16 mouse cellular contexts compared by ENCODE assay signal in genomic region chr9:103078194-103078691, GRCm38 (mm10). TPM values are rescaled to one million over a fixed set of nuclear protein-coding genes. Genes with fewer than 3 reads are reported as not detected.
DNase-seq lines count a peak whose midpoint lies in the region; ATAC-seq and TF ChIP-seq lines count a peak whose summit lies in the region.
"Had no signal": no experiment of that assay in that cellular context is flagged by ENCODE, and none has a peak within 500 bp of the region (broad histone marks: within the 10 kb centered on the region; RNA-seq: fewer than 3 reads in every experiment).

No protein-coding gene starts in this region.

- no peak for ATAC-seq in heart, postnatal 0 days (ENCODE audit: insufficient read depth, low read depth)
- no peak for ATAC-seq in liver, embryonic 11.5 days (replicated peaks; ENCODE audit: low FRiP score)
- ATAC-seq in hindbrain, embryonic 14.5 days (ENCODE audit: low FRiP score) = no peak

- H3K4me3 ChIP-seq in heart, postnatal 0 days (ENCODE audit: low read depth, low read length) = no peak overlapping the region
- H3K4me3 ChIP-seq in liver, embryonic 11.5 days (ENCODE audit: low read depth, low read length) = no peak overlapping the region
- H3K4me3 ChIP-seq in hindbrain, embryonic 14.5 days (replicated peaks; ENCODE audit: low read length) = no peak overlapping the region
- no peak overlapping the region for H3K4me3 ChIP-seq in limb, embryonic 10.5 days
- H3K4me3 ChIP-seq: forebrain, embryonic 10.5 days; gastrocnemius, adult 2 months; heart, embryonic 10.5 days; left cerebral cortex, adult 2 months; limb, embryonic 15.5 days; midbrain, embryonic 10.5 days had no signal

- no peak overlapping the region for H3K27ac ChIP-seq in heart, postnatal 0 days (ENCODE audit: low read depth)
- H3K27ac ChIP-seq in liver, embryonic 11.5 days (ENCODE audit: low read depth, low read length) = no peak overlapping the region
- H3K27ac ChIP-seq in hindbrain, embryonic 14.5 days = no peak overlapping the region
- no peak overlapping the region for H3K27ac ChIP-seq in limb, embryonic 10.5 days
- H3K27ac ChIP-seq: forebrain, embryonic 10.5 days; gastrocnemius, adult 2 months; heart, embryonic 10.5 days; left cerebral cortex, adult 2 months; limb, embryonic 15.5 days; midbrain, embryonic 10.5 days had no signal

- H3K36me3 ChIP-seq in heart, postnatal 0 days (replicated peaks; ENCODE audit: control insufficient read depth, insufficient read depth, low read length) = no peaks in the 10 kb centered on the region
- no peaks in the 10 kb centered on the region for H3K36me3 ChIP-seq in liver, embryonic 11.5 days (ENCODE audit: control insufficient read depth, insufficient read depth, low read length)
- no peaks in the 10 kb centered on the region for H3K36me3 ChIP-seq in hindbrain, embryonic 14.5 days (replicated peaks; ENCODE audit: control insufficient read depth, insufficient read depth)
- no peaks in the 10 kb centered on the region for H3K36me3 ChIP-seq in limb, embryonic 10.5 days
- H3K36me3 ChIP-seq: forebrain, embryonic 10.5 days; heart, embryonic 10.5 days; limb, embryonic 15.5 days; midbrain, embryonic 10.5 days had no signal

- H3K9me3 ChIP-seq in heart, postnatal 0 days (replicated peaks; ENCODE audit: control insufficient read depth, low read length) = no peaks in the 10 kb centered on the region
- H3K9me3 ChIP-seq in liver, embryonic 11.5 days (ENCODE audit: control insufficient read depth, low read length) = no peaks in the 10 kb centered on the region
- no peaks in the 10 kb centered on the region for H3K9me3 ChIP-seq in hindbrain, embryonic 14.5 days (ENCODE audit: control insufficient read depth, low read length)
- no peaks in the 10 kb centered on the region for H3K9me3 ChIP-seq in limb, embryonic 10.5 days (replicated peaks)
- H3K9me3 ChIP-seq: forebrain, embryonic 10.5 days; heart, embryonic 10.5 days; limb, embryonic 15.5 days; midbrain, embryonic 10.5 days had no signal

- peak; percentile 28 for DNase-seq in heart, postnatal 0 days (ENCODE audit: low spot score)
- DNase-seq in heart, postnatal 10 days = no peak
- DNase-seq in MN1 (ENCODE audit: low spot score) = peak; percentile 30
- DNase-seq in kidney, postnatal 10 days = peak; percentile 73
- peak; percentile 33 to 65 for DNase-seq in lung, postnatal 4 days
- DNase-seq in liver, embryonic 11.5 days (ENCODE audit: low spot score) = no peak
- DNase-seq in hindbrain, embryonic 14.5 days (ENCODE audit: low spot score) = no peak
- no peak for DNase-seq in limb, embryonic 10.5 days (ENCODE audit: low spot score)
- DNase-seq: cerebellum, adult 9-10 months; gastrocnemius, adult 2 months; thymus, postnatal 36 days had no signal

- no peak for TF ChIP-seq CTCF in heart, postnatal 0 days (IDR thresholded peaks at IDR 0.05; ENCODE audit: low read depth)

- H3K9ac ChIP-seq in heart, postnatal 0 days (replicated peaks; ENCODE audit: low read depth, low read length) = no peak overlapping the region
- no peak overlapping the region for H3K9ac ChIP-seq in liver, embryonic 11.5 days (ENCODE audit: low read depth, low read length)
- H3K9ac ChIP-seq in hindbrain, embryonic 14.5 days = no peak overlapping the region
- H3K9ac ChIP-seq: limb, embryonic 15.5 days had no signal

- TF ChIP-seq EP300 in heart, postnatal 0 days (IDR thresholded peaks at IDR 0.05; ENCODE audit: low read depth) = no peak

- intact Hi-C loops in heart, postnatal 10 days (cut with DNase I) = no loop called here

- H3K27me3 ChIP-seq in heart, postnatal 0 days (ENCODE audit: control insufficient read depth, insufficient read depth, low read length) = no peaks in the 10 kb centered on the region
- H3K27me3 ChIP-seq in liver, embryonic 11.5 days (replicated peaks; ENCODE audit: control insufficient read depth, insufficient read depth, low read length) = 0 out of 2 replicates have a peak, but pooled peaks cover 2% of the 10 kb centered on the region
- H3K27me3 ChIP-seq in hindbrain, embryonic 14.5 days (ENCODE audit: control insufficient read depth, insufficient read depth, low read length) = no peaks in the 10 kb centered on the region
- no peaks in the 10 kb centered on the region for H3K27me3 ChIP-seq in limb, embryonic 10.5 days (ENCODE audit: low read depth, poor library complexity, severe bottlenecking)
- H3K27me3 ChIP-seq: limb, embryonic 15.5 days had no signal

- no peaks in the 10 kb centered on the region for H3K4me1 ChIP-seq in heart, postnatal 0 days (ENCODE audit: control insufficient read depth, insufficient read depth)
- H3K4me1 ChIP-seq in liver, embryonic 11.5 days (replicated peaks; ENCODE audit: control insufficient read depth, insufficient read depth, low read length) = no peaks in the 10 kb centered on the region
- no peaks in the 10 kb centered on the region for H3K4me1 ChIP-seq in hindbrain, embryonic 14.5 days (replicated peaks; ENCODE audit: control insufficient read depth, insufficient read depth, low read length)
- H3K4me1 ChIP-seq in limb, embryonic 10.5 days = no peaks in the 10 kb centered on the region
- H3K4me1 ChIP-seq: forebrain, embryonic 10.5 days; heart, embryonic 10.5 days; midbrain, embryonic 10.5 days had no signal

- no peak overlapping the region for H3K4me2 ChIP-seq in heart, postnatal 0 days (ENCODE audit: low read depth, low read length)
- no peak overlapping the region for H3K4me2 ChIP-seq in liver, embryonic 11.5 days
- H3K4me2 ChIP-seq in hindbrain, embryonic 14.5 days (replicated peaks) = no peak overlapping the region
- H3K4me2 ChIP-seq: limb, embryonic 15.5 days had no signal

- 66% methylated on average over 6 of the region's 6 CpGs for WGBS in heart, postnatal 0 days
- WGBS in liver, embryonic 11.5 days = 65% methylated on average over 6 of the region's 6 CpGs
- 93% methylated on average over 6 of the region's 6 CpGs for WGBS in hindbrain, embryonic 14.5 days
- WGBS in limb, embryonic 10.5 days = 91% methylated on average over 6 of the region's 6 CpGs

RNA-seq across cellular contexts. Expression of gene Rab6b, which starts 33.3 kb away (rescaled TPM):
- 1.7 and 1.9 TPM in 2 replicates for total RNA-seq in heart, postnatal 0 days (2014; rRNA removed; ENCODE audit: low replicate concordance)
- 1.9 and 2.1 TPM in 2 replicates for polyA plus RNA-seq in heart, postnatal 0 days (2015; fragmentation: Nextera tagmentation; extraction: Ambion mirVana)
- 1 to 10 TPM; 1.7 to 1.8 TPM for total RNA-seq in heart, postnatal 10 days (2021)
- polyA plus RNA-seq in liver, embryonic 11.5 days (2014; fragmentation: Nextera tagmentation; extraction: Ambion mirVana) = 0.44 and 0.45 TPM in 2 replicates
- polyA plus RNA-seq in hindbrain, embryonic 14.5 days (2014; fragmentation: Nextera tagmentation; extraction: Ambion mirVana) = 80.7 and 92.0 TPM in 2 replicates
- polyA plus RNA-seq in limb, embryonic 10.5 days (2016; fragmentation: Nextera tagmentation; extraction: Ambion mirVana) = 1.2 and 2.1 TPM in 2 replicates

Comparison
In these comparisons a context has a peak if more than half of its experiments do, and no peak if none do; other contexts are left out.
1. DNase-seq: peak in heart, postnatal 0 days (single experiment), MN1 (single experiment), kidney, postnatal 10 days (single experiment) and lung, postnatal 4 days (2 of 2); none in heart, postnatal 10 days (0 of 2), liver, embryonic 11.5 days (single experiment), hindbrain, embryonic 14.5 days (single experiment) and limb, embryonic 10.5 days (single experiment).
2. RNA of gene Rab6b, which starts 33.3 kb away (polyA plus RNA-seq): 80.7 to 92.0 TPM in hindbrain, embryonic 14.5 days; 1.9 to 2.1 TPM in heart, postnatal 0 days, 1.2 to 2.1 TPM in limb, embryonic 10.5 days and 0.44 to 0.45 TPM in liver, embryonic 11.5 days; every median in the first group is over 10 times any median in the second.